Mouse (Mus musculus): ENCODE results near the gene Atp6v0e2.

Atp6v0e2 gene

GRCm38 (mm10) chr6:48540721-48541120 lies 3.3 kb downstream of the Atp6v0e2 start:
- no peak for DNase-seq (ENCODE audit: low read depth)

GRCm38 (mm10) chr6:48541560-48542450 lies 4.4 kb downstream of the Atp6v0e2 start:
- no peak for DNase-seq (ENCODE audit: low read depth)

- DNase-seq (ENCODE audit: low read depth), result no peak
Observed at GRCm38 (mm10) chr6:48542631-48543030, 5.2 kb downstream of the Atp6v0e2 start.

GRCm38 (mm10) chr6:48545251-48545650 lies 7.8 kb downstream of the Atp6v0e2 start:
- no peak for DNase-seq (ENCODE audit: low read depth)

- DNase-seq (ENCODE audit: low read depth), result peak; percentile 71
Observed at GRCm38 (mm10) chr6:48546271-48546670, 8.9 kb downstream of the Atp6v0e2 start.

- DNase-seq (ENCODE audit: low read depth), result no peak
Observed at GRCm38 (mm10) chr6:48546858-48547257, 9.4 kb downstream of the Atp6v0e2 start.

- no peak for DNase-seq (ENCODE audit: low read depth)
Observed at GRCm38 (mm10) chr6:48548314-48548713, 10.9 kb downstream of the Atp6v0e2 start.

- DNase-seq (ENCODE audit: low read depth), result peak; percentile 82
Observed at GRCm38 (mm10) chr6:48552918-48553317, 15.5 kb downstream of the Atp6v0e2 start.

GRCm38 (mm10) chr6:48553819-48554218 lies 16.4 kb downstream of the Atp6v0e2 start:
- no peak for DNase-seq (ENCODE audit: low read depth)

GRCm38 (mm10) chr6:48554280-48555103 lies 17.1 kb downstream of the Atp6v0e2 start, which contains the start of gene Lrrc61:
Gene Lrrc61, plus strand, starts transcription at chr6:48554796.
- peak; percentile 95 for DNase-seq (ENCODE audit: low read depth)

- DNase-seq (ENCODE audit: low read depth), result peak; percentile 34
Observed at GRCm38 (mm10) chr6:48555104-48555890, 17.9 kb downstream of the Atp6v0e2 start.

GRCm38 (mm10) chr6:48555956-48556355 lies 18.5 kb downstream of the Atp6v0e2 start:
- no peak for DNase-seq (ENCODE audit: low read depth)

GRCm38 (mm10) chr6:48565693-48566310 lies 28.4 kb downstream of the Atp6v0e2 start:
- no peak for DNase-seq (ENCODE audit: low read depth)

- no peak for DNase-seq (ENCODE audit: low read depth)
Observed at GRCm38 (mm10) chr6:48566312-48566711, 28.9 kb downstream of the Atp6v0e2 start.

GRCm38 (mm10) chr6:48568036-48568984 lies 30.9 kb downstream of the Atp6v0e2 start:
- DNase-seq (ENCODE audit: low read depth), result no peak

GRCm38 (mm10) chr6:48569065-48569807 lies 31.8 kb downstream of the Atp6v0e2 start:
- DNase-seq (ENCODE audit: low read depth), result no peak

- no peak for DNase-seq (ENCODE audit: low read depth)
Observed at GRCm38 (mm10) chr6:48572014-48572413, 34.6 kb downstream of the Atp6v0e2 start.

GRCm38 (mm10) chr6:48572572-48573061 lies 35.2 kb downstream of the Atp6v0e2 start, which contains the start of gene Rarres2:
Gene Rarres2, minus strand, starts transcription at chr6:48572789.
- no peak for DNase-seq (ENCODE audit: low read depth)

GRCm38 (mm10) chr6:48573280-48573679 lies 35.9 kb downstream of the Atp6v0e2 start:
- no peak for DNase-seq (ENCODE audit: low read depth)

All from induced T-regulatory cell, adult 2 months (primary cell).